Mouse (Mus musculus) splenic B cell, adult 2 months (primary cell): Measurements from ENCODE around the gene Pcolce2.
"Not testable (repeated sequence)": the region's sequence is repeated elsewhere in the genome, so short reads cannot be mapped to it uniquely, and the experiment has no call there.

Source experiments
- DNase-seq: peaks from one replicate; pipeline ENCODE4 v3.0.0-alpha.2; 2011; ENCODE audit warnings: low read depth, low spot score
- H3K27me3 ChIP-seq: 2 replicates; pipeline ENCODE4 v1.6.1; 2012; ENCODE audit warnings: mild to moderate bottlenecking, low read length, moderate library complexity, mixed read lengths; ENCODE audit not compliant: control insufficient read depth, poor library complexity, insufficient read depth, severe bottlenecking
- H3K36me3 ChIP-seq: 2 replicates; pipeline ENCODE4 v1.6.1; 2012; ENCODE audit warnings: mild to moderate bottlenecking, low read length, moderate library complexity, mixed read lengths; ENCODE audit not compliant: control insufficient read depth, poor library complexity, insufficient read depth, severe bottlenecking

Pcolce2 gene

GRCm38 (mm10) chr9:95624072-95624471 is 13.3 kb upstream of the Pcolce2 start:
- DNase-seq: no peak
- H3K36me3 ChIP-seq: no peaks in the 10 kb centered on the region
- H3K27me3 ChIP-seq: no peaks in the 10 kb centered on the region

- H3K27me3 ChIP-seq: no peaks in the 10 kb centered on the region
- no peak for DNase-seq
Measured at GRCm38 (mm10) chr9:95628439-95628948, 8.9 kb upstream of the Pcolce2 start.

GRCm38 (mm10) chr9:95629561-95629960 is 7.8 kb upstream of the Pcolce2 start:
- DNase-seq, H3K27me3 ChIP-seq, H3K36me3 ChIP-seq: not testable (repeated sequence)

More at GRCm38 (mm10) chr9:95628439-95628948, 8.9 kb upstream of the Pcolce2 start:
- no peaks in the 10 kb centered on the region for H3K36me3 ChIP-seq

DNA sequence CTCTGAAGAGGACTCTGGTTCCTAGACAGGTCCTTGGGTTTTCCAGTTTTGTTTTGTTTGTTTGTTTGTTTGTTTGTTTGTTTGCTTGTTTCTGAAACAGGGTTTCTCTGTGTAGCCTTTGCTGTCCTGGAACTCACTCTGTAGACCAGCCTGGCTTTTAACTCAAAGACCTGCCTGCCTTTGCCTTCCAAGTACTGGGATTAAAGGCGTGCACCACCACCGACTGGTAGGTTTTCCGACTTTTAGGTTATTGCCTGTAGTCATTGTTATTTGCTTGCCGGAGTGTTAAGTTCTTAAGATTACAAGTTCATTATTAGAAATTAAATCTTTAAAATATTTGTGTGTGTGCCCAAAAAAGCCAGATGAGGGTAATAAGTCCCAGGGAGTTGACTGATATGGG is 1.0 kb upstream of the Pcolce2 start:
- no peaks in the 10 kb centered on the region for H3K27me3 ChIP-seq
- H3K36me3 ChIP-seq: no peaks in the 10 kb centered on the region
- no peak for DNase-seq

DNA sequence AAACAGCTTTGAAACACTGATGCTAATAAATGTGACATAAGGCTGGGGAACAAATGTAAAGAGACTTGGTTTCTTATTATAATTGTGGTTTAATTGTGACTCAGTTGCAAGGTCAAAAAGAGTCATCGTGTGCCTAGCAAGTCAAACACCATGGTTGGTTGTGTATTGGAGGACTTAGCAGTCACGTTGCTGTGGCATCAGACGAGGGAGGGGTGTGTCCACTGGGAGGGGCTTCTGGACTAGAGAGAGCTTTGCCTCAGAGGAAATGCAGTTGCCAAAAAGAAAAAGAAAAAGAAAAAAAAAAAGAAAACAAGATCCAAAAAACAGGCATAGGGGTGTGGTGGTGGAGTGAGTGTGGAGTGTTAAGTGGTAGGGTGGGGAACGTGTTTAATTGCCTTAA is 2.5 kb downstream of the Pcolce2 start:
- Histone ChIP-seq H3K36me3 (no peaks in the 10 kb centered on the region), H3K27me3 (no peaks in the 10 kb centered on the region)
- DNase-seq: no peak

DNA sequence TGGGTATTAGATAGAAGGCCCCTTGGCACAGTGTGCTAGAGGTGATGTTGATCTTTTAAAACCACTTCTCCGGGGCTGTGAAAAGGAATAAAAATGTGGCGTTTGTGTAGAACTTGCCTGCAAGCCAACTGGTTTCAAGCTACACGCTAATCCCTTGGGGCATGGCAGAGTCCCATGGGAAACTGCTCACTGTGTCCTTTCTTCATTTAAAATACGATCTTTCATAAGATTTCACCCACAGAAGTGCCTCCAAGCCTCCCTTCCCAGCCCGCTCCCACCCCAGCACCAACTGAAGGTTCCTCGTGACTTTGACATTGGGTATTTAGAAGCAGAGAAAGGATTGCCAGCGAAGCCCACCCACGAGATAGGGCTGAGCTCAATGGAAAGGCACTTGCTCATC is 8.5 kb downstream of the Pcolce2 start:
- DNase-seq: no peak
- H3K27me3 ChIP-seq: no peaks in the 10 kb centered on the region

GRCm38 (mm10) chr9:95653363-95653762 is 16.0 kb downstream of the Pcolce2 start:
- Histone ChIP-seq H3K27me3 (no peaks in the 10 kb centered on the region), H3K36me3 (no peaks in the 10 kb centered on the region)
- no peak for DNase-seq

More for the DNA sequence above, 8.5 kb downstream of the Pcolce2 start:
- H3K36me3 ChIP-seq: no peaks in the 10 kb centered on the region

DNA sequence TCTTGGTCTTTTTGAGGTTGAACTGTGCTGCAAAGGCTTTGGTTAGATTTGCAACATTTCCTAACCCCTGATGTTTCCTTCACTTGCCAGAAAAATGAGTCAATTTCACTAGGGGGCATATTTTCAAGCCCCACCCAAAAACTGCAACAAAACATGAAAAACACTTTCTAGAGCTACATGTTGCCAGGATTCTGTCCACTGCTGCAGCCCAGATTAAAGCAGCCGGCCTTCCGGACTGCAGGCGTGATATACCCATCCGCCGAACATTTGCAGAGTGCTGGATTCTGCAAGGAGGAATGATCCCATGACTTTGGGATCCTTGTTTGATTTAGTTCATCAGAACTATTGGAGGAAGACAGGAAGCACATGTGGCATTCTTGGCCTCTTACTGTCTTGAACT is 17.0 kb downstream of the Pcolce2 start:
- Histone ChIP-seq H3K27me3 (no peaks in the 10 kb centered on the region), H3K36me3 (no peaks in the 10 kb centered on the region)
- no peak for DNase-seq

DNA sequence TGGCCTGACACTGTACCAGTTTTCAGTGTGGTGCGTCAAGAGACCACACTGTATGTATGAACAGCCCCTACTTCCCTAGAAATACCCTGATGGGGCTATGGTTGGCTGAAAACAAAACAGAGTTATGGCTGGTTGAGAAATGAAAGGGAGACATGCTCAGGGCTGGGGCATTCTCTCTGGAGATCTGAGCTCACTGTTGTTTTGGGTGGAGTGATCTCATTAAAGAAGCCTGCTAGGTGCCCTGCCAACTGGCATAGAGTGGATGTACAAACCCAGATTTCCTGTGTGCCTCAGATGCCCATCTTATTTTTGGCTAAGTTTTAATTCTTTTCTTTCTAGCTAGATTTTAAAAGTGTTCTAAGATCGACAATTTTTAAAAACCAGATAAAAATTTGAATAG is 20.5 kb downstream of the Pcolce2 start:
- H3K27me3 ChIP-seq: no peaks in the 10 kb centered on the region
- no peak for DNase-seq
- H3K36me3 ChIP-seq: no peaks in the 10 kb centered on the region

GRCm38 (mm10) chr9:95664290-95664989 is 27.0 kb downstream of the Pcolce2 start:
- Histone ChIP-seq H3K36me3 (no peaks in the 10 kb centered on the region), H3K27me3 (no peaks in the 10 kb centered on the region)
- DNase-seq: no peak

DNA sequence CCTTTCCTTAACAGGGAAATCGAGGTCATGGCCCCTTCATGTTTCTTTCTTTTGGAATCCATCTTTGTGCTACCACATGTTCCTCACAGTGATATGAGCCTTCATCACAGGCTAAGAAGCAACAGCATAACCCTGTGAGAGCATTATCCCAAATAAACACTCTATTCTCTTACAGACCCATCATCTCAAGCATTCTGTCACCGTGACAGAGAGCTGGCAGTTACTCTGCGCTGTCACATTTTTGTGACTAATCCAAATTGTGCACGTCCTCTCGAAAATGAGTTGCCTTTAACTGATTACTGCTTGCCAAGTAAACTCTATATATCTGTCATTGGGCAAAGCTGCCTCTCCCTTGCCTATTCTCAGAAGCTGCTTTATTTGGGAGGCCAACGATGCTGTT is 28.4 kb downstream of the Pcolce2 start:
- no peaks in the 10 kb centered on the region for H3K36me3 ChIP-seq
- DNase-seq: no peak
- H3K27me3 ChIP-seq: no peaks in the 10 kb centered on the region

GRCm38 (mm10) chr9:95667836-95668235 is 30.4 kb downstream of the Pcolce2 start:
- Histone ChIP-seq H3K36me3 (no peaks in the 10 kb centered on the region), H3K27me3 (no peaks in the 10 kb centered on the region)
- DNase-seq: no peak

DNA sequence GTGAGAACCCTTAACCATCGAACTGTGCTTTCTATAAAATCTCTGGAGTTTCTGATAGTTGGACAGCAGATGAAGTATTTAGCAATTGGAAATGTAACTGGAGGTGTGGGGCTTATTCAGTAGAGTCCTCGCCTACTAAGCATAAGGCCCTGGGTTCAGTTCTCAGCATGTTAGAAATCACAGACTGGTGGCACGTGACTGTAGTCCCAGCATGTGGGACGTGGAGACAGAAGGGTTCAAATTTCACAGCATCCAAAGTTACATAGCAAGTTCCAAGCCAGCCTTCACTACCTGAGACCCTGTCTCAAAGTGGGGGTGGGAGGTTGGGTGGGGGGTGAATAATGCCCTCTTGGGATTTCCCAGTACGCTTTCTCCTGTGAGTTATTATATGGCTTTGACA is 30.9 kb downstream of the Pcolce2 start:
- DNase-seq: no peak
- Histone ChIP-seq H3K36me3 (no peaks in the 10 kb centered on the region), H3K27me3 (no peaks in the 10 kb centered on the region)

- no peak for DNase-seq
- no peaks in the 10 kb centered on the region for H3K36me3 ChIP-seq
- no peaks in the 10 kb centered on the region for H3K27me3 ChIP-seq
Measured at GRCm38 (mm10) chr9:95672331-95672730, 34.9 kb downstream of the Pcolce2 start.

GRCm38 (mm10) chr9:95672760-95673159 is 35.4 kb downstream of the Pcolce2 start:
- H3K27me3 ChIP-seq: no peaks in the 10 kb centered on the region
- no peaks in the 10 kb centered on the region for H3K36me3 ChIP-seq
- peak; percentile 8 for DNase-seq
